Mouse (Mus musculus) testis, adult 2 months (tissue): Measurements from ENCODE around the gene Ces4a. TPM values are rescaled to one million over a fixed set of nuclear protein-coding genes. Genes with fewer than 3 reads are reported as not detected.

Experiments
- H3K27ac ChIP-seq: fragments of 200-500 bp; 2 replicates; pipeline ENCODE4 v1.5.1; 2012; ENCODE audit warnings: low read depth, low read length; ENCODE audit not compliant: control insufficient read depth, insufficient read depth
- H3K27me3 ChIP-seq: fragments of 200-500 bp; 2 replicates; pipeline ENCODE4 v1.6.1; 2012; ENCODE audit warnings: mild to moderate bottlenecking, low read length, moderate library complexity; ENCODE audit not compliant: control insufficient read depth, insufficient read depth
- H3K36me3 ChIP-seq: fragments of 200-500 bp; 2 replicates; pipeline ENCODE4 v1.6.1; 2012; ENCODE audit warnings: mild to moderate bottlenecking, low read length; ENCODE audit not compliant: control insufficient read depth, insufficient read depth
- H3K4me1 ChIP-seq: fragments of 200-500 bp; 2 replicates; pipeline ENCODE4 v1.6.1; 2012; ENCODE audit warnings: low read length; ENCODE audit not compliant: control insufficient read depth, insufficient read depth
- H3K4me3 ChIP-seq: fragments of 200-500 bp; 2 replicates; pipeline ENCODE4 v1.5.1; 2012; ENCODE audit warnings: low read depth, mild to moderate bottlenecking, low read length, moderate library complexity, mixed read lengths; ENCODE audit not compliant: control insufficient read depth
- CTCF ChIP-seq: fragments of 200-500 bp; IDR thresholded peaks from 2 replicates; pipeline ENCODE4 v1.5.1; 2012; ENCODE audit warnings: low read depth, mild to moderate bottlenecking, inconsistent platforms, low read length, moderate library complexity; ENCODE audit not compliant: control insufficient read depth, insufficient read depth, insufficient replicate concordance
- POLR2A ChIP-seq: fragments of 200-500 bp; IDR thresholded peaks from 2 replicates; pipeline ENCODE4 v1.6.1; 2012; ENCODE audit warnings: low read depth, mild to moderate bottlenecking, inconsistent platforms, low read length, moderate library complexity; ENCODE audit not compliant: control insufficient read depth
- polyA plus RNA-seq: library from polyadenylated mRNA; depleted of rRNA; stranded (reverse); fragments of >200 nt; gene quantifications from 2 replicates; pipeline ENCODE4 v1.2.3, GENCODE M21; 2012

Gene Ces4a
- polyA plus RNA-seq, 1 experiment, result 0.19 TPM

DNA sequence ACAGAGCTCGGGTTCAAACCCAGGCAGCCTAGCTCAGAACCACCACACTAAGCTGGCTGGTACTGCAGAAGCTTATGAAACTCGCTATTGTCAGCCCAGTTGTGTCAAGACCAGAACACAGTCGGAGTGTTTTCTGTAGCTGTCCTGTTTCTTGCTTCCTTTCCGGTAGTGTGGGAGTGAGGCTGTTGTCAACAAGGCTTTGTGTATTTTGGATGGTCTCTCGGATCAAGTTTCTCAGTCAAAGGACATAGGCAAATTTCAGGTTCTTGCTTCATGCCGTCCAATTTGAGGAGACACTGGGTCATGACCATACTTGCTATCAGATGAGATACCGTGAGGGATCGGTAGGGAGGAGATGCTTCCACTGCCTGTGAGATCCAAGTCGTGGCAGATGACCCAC is 1.7 kb upstream of the Ces4a start:
- Histone ChIP-seq H3K4me1 (no peaks in the 10 kb centered on the region), H3K36me3 (no peaks in the 10 kb centered on the region), H3K27me3 (no peaks in the 10 kb centered on the region), H3K27ac (no peak overlapping the region), H3K4me3 (no peak overlapping the region)
- no peak for TF ChIP-seq CTCF

GRCm38 (mm10) chr8:105138423-105138822 is 6.8 kb downstream of the Ces4a start:
- Histone ChIP-seq H3K27ac (no peak overlapping the region), H3K4me3 (no peak overlapping the region), H3K4me1 (peaks cover 3% of the 10 kb centered on the region), H3K27me3 (no peaks in the 10 kb centered on the region), H3K36me3 (no peaks in the 10 kb centered on the region)
- no peak for TF ChIP-seq POLR2A
- peak; percentile 93; the same call in 1 of the 2 replicates for TF ChIP-seq CTCF

- peak overlapping the region; percentile 49 for H3K4me3 ChIP-seq
- H3K4me1 ChIP-seq, result peaks cover 3% of the 10 kb centered on the region
- no peaks in the 10 kb centered on the region for H3K36me3 ChIP-seq
- TF ChIP-seq POLR2A (no peak), CTCF (no peak)
- no peaks in the 10 kb centered on the region for H3K27me3 ChIP-seq
- H3K27ac ChIP-seq, result no peak overlapping the region
These were observed 10.8 kb downstream of the Ces4a start for GRCm38 (mm10) chr8:105142395-105142794.

DNA sequence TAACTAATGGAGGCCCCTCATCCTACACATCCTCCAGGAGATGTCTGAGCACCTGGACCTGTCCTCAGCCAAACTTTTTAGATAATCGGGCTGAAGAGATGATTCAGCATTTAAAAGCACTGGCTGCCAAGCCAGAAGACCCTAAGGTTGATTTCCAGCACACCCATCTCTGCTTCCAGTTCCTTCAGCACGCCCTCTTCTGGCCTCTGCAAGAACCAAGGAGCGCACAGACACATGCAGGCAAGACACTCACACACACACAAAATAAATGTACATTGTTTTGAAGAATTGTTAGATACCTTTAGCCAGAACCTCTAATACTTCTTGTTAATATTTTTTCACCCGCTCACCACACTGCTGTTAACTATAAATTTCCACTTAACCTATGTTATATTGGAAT is 20.1 kb downstream of the Ces4a start:
- no peaks in the 10 kb centered on the region for H3K27me3 ChIP-seq
- no peak overlapping the region for H3K27ac ChIP-seq
- peaks cover 8% of the 10 kb centered on the region for H3K4me1 ChIP-seq
- H3K36me3 ChIP-seq, result no peaks in the 10 kb centered on the region
- TF ChIP-seq POLR2A (no peak), CTCF (no peak)
- no peak overlapping the region for H3K4me3 ChIP-seq

DNA sequence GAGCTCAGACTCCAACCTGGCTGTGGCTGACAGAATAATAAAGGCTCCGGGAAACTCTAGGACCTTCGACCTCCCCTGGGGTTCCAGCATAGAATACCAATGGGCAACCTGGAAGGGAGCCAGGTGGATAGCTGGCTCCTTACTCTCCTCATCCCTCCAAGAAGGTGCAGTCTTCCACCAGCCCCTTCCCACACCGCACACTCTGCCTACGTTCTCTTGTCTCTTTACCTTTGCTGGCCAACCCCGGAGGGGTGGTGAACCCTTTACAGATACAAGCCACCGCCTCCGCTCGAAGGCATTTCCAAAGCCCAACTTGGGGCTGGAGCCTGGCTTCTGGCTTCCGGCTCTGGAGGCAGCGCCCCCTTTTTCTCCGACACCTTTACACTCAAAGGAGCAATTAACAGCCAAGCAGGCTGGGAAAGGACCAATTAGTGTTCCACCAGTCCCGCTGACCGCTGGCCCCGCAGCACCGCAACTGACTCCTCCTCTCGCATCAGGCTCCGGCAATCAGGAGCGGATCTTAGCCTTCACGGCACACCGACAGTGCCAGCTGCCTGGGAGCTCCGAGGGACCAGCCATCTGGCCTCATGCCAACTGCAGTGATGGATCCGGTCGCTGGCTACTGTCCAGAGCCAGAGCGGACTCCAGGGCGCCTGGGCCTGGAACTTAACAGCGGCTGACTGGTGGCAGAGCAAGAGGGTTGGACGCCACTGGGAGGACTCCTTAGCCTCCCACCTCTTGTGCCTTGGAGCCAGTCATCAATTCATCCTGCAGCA is 21.2 kb downstream of the Ces4a start:
- H3K27ac ChIP-seq, result no peak overlapping the region
- H3K27me3 ChIP-seq, result no peaks in the 10 kb centered on the region
- TF ChIP-seq CTCF (no peak), POLR2A (no peak)
- H3K4me3 ChIP-seq, result peak overlapping the region; percentile 7
- no peaks in the 10 kb centered on the region for H3K36me3 ChIP-seq
- H3K4me1 ChIP-seq, result peaks cover 11% of the 10 kb centered on the region

DNA sequence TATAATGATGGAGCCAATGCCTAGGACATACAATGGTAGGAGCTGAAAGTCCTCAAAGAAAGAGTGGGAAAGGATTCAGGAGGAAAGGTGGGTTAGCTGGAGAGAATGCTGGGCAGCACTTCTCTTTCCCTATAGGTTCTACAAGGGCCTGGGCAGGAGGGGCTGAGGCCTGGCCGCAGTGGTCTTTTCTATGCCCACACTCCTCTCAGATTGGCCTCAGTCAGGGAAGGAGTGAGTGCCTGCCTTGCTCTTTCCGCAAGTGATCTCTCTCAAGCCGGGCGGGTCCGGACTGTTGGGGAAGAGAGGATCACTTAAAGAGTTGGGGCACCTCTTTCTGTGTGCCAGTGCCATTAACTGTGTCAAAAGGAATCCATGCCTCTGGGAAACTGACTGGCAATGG is 22.7 kb downstream of the Ces4a start:
- Histone ChIP-seq H3K27ac (no peak overlapping the region), H3K27me3 (no peaks in the 10 kb centered on the region), H3K4me3 (no peak overlapping the region), H3K36me3 (no peaks in the 10 kb centered on the region), H3K4me1 (peaks cover 11% of the 10 kb centered on the region)
- TF ChIP-seq CTCF (no peak), POLR2A (no peak)

DNA sequence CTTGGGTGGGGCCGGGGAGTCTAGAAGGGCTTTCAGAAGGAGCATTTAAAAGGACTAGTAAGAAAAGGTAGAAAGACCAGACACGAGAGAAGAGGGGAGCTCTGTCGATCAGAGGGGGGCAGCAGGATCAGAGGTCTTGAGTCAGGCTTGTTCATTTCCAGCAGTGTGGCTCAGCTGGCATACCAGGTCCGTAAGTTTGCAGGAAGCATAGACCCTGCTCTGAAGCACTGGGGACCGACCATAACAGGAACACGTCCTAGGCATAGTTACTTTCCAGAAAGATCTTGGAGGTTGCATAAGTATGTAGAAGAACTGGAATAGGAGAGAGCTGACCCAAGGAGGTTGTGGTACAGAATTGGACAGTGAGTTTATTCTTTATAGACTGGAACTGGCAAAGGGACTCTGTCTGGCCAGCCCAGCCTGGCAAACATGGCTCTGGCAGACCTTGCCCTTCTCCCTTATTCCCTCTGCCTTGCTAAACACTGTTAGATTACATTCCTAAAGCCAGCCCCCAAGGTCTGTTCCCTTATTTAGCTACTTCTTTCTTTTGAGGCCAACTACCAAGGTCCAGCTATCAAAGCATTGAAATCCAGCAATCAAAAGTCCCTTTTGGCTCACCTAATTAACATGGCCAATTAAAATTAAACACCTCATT is 23.6 kb downstream of the Ces4a start:
- Histone ChIP-seq H3K27me3 (no peaks in the 10 kb centered on the region), H3K36me3 (no peaks in the 10 kb centered on the region), H3K27ac (no peak overlapping the region), H3K4me1 (peaks cover 11% of the 10 kb centered on the region), H3K4me3 (no peak overlapping the region)
- no peak for TF ChIP-seq CTCF
- no peak for TF ChIP-seq POLR2A

GRCm38 (mm10) chr8:105157555-105157954 is 26.0 kb downstream of the Ces4a start:
- no peak overlapping the region for H3K27ac ChIP-seq
- no peak for TF ChIP-seq POLR2A
- peak; percentile 91 for TF ChIP-seq CTCF
- H3K27me3 ChIP-seq, result no peaks in the 10 kb centered on the region
- H3K4me3 ChIP-seq, result no peak overlapping the region
- H3K4me1 ChIP-seq, result peaks cover 10% of the 10 kb centered on the region
- H3K36me3 ChIP-seq, result no peaks in the 10 kb centered on the region
